Mouse (Mus musculus) liver, postnatal 0 days (tissue): ENCODE data around the gene Olfr777. TPM values are rescaled to one million over a fixed set of nuclear protein-coding genes. Genes with fewer than 3 reads are reported as not detected.
"Not testable (repeated sequence)": the region's sequence is repeated elsewhere in the genome, so short reads cannot be mapped to it uniquely, and the experiment has no call there.

ENCODE experiments used
- ATAC-seq: fragments of 200-750 bp; cut with Nextera tagmentation; 2 replicates; pipeline ENCODE4 v1.8.0; 2017; ENCODE audit warnings: mild to moderate bottlenecking, moderate library complexity
- DNase-seq: peaks from one replicate; pipeline ENCODE4 v3.0.0-alpha.2; 2016
- H3K27ac ChIP-seq: fragments of 300-500 bp; sonication (generic); 2 replicates; pipeline ENCODE4 v1.5.1; 2014; ENCODE audit warnings: antibody characterized with exemption, moderate library complexity, mild to moderate bottlenecking, low read depth
- H3K27me3 ChIP-seq: fragments of 300-500 bp; sonication (generic); 2 replicates; pipeline ENCODE4 v1.6.1; 2014; ENCODE audit warnings: low read length, control low read depth, mixed read lengths; ENCODE audit not compliant: insufficient read depth
- H3K36me3 ChIP-seq: fragments of 300-500 bp; sonication (generic); replicated peaks from 2 replicates; pipeline ENCODE4 v1.6.1; 2014; ENCODE audit warnings: mild to moderate bottlenecking, control low read depth, low read length, moderate library complexity, mixed read lengths; ENCODE audit not compliant: insufficient read depth
- H3K4me1 ChIP-seq: fragments of 300-500 bp; sonication (generic); 2 replicates; pipeline ENCODE4 v1.6.1; 2014; ENCODE audit warnings: antibody characterized with exemption, mild to moderate bottlenecking, control low read depth; ENCODE audit not compliant: insufficient read depth
- H3K4me2 ChIP-seq: fragments of 300-500 bp; sonication (generic); 2 replicates; pipeline ENCODE4 v1.6.1; 2014; ENCODE audit warnings: low read depth, mild to moderate bottlenecking, low read length, moderate library complexity, mixed read lengths
- H3K4me3 ChIP-seq: fragments of 300-500 bp; sonication (generic); 2 replicates; pipeline ENCODE4 v1.5.1; 2014; ENCODE audit warnings: low read depth, low read length
- H3K9ac ChIP-seq: fragments of 300-500 bp; sonication (generic); replicated peaks from 2 replicates; pipeline ENCODE4 v1.6.1; 2014; ENCODE audit warnings: mild to moderate bottlenecking, moderate library complexity
- H3K9me3 ChIP-seq: fragments of 300-500 bp; sonication (generic); 2 replicates; pipeline ENCODE4 v1.6.1; 2016; ENCODE audit warnings: mild to moderate bottlenecking, control low read depth, low read length, mixed read lengths
- CTCF ChIP-seq: sonication (generic); IDR thresholded peaks from 2 replicates; pipeline ENCODE4 v1.5.1; 2016; ENCODE audit warnings: antibody characterized with exemption, low read depth
- EP300 ChIP-seq: IDR thresholded peaks from 2 replicates; pipeline ENCODE4 v1.6.1; 2016; ENCODE audit warnings: antibody characterized with exemption, low read depth, mild to moderate bottlenecking
- WGBS: fragments of 180-500 bp; shearing (Covaris S2); extraction: QIAGEN DNeasy Blood & Tissue Kit; methylation state at CpG from one replicate; pipeline ENCODE4 v1.1.7; 2014; ENCODE audit not compliant: insufficient replicate concordance; 5-methylcytosine and 5-hydroxymethylcytosine counted together
- polyA plus RNA-seq: library from polyadenylated mRNA; unstranded; fragments of >200 nt; fragmentation: Nextera tagmentation; extraction: Ambion mirVana; gene quantifications from 2 replicates; pipeline ENCODE4 v1.2.1, GENCODE M21; 2015

Olfr777 gene
- not detected in 2 replicates for polyA plus RNA-seq

DNA sequence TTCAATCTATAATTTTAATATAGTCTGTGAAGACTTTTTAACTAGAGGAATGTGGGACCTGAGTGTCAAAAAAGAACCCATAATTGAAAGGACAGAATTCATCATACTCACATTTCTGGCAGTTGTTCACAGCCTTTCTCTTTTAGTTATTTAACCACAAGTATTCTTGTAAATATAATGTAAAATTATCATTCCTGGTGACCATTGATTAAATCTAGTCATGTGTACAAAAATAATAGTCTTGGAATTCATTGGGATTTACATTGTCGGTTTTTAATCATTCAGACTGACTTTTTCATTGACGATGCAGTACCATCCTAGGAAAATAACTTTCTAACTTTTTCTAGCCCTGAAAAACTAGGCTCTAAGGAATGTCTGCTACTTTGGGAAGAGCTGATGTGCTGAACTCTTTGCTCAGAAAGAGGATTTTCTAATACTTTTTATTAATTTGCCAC, at the start of gene Olfr777:
Gene Olfr777 (minus strand): TSS at position 405 of the 455 bp plus-strand sequence.
- H3K9ac ChIP-seq, result no peak within 1 kb of the TSS
- no peaks in the 10 kb centered on the region for H3K4me1 ChIP-seq
- 75% methylated on average over 2 of the region's 2 CpGs for WGBS
- no peaks in the 10 kb centered on the region for H3K36me3 ChIP-seq
- TF ChIP-seq EP300 (no peak), CTCF (no peak)
- no peak within 1 kb of the TSS for H3K4me3 ChIP-seq
- H3K4me2 ChIP-seq, result no peak within 1 kb of the TSS
- H3K27me3 ChIP-seq, result no peaks in the 10 kb centered on the region
- ATAC-seq (no peak), DNase-seq (no peak)
- no peak within 1 kb of the TSS for H3K27ac ChIP-seq
- H3K9me3 ChIP-seq, result no peaks in the 10 kb centered on the region

DNA sequence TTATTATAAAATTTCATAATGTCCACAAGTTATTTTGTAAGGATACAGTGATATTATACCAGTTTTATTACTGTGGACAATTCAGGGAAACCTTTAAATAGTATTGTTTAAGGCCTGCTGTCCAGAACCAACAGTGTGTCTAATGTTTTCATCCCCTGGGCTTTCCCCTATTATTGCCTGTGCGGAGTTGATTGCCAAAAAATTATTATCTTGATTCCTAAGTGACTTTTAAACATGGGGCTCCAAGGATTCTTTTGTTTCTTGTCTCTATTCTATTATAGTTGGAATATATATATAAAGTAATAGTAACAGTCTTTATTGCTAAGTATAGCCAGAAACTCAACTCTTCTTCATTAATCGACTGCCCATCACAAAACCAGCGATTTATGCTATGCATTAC, 46.5 kb upstream of the Olfr777 start, which contains the start of gene Olfr780:
Gene Olfr780 (plus strand): TSS at position 301 of the 400 bp plus-strand sequence.
- 65% methylated on average over 3 of the region's 3 CpGs for WGBS
- ATAC-seq (no peak), DNase-seq (no peak)
- no peak within 1 kb of the TSS for H3K4me3 ChIP-seq
- H3K4me2 ChIP-seq, result no peak within 1 kb of the TSS
- H3K27me3 ChIP-seq, result no peaks in the 10 kb centered on the region
- no peak within 1 kb of the TSS for H3K9ac ChIP-seq
- no peaks in the 10 kb centered on the region for H3K9me3 ChIP-seq
- H3K36me3 ChIP-seq, result no peaks in the 10 kb centered on the region
- H3K4me1 ChIP-seq, result no peaks in the 10 kb centered on the region
- no peak within 1 kb of the TSS for H3K27ac ChIP-seq
- TF ChIP-seq CTCF, result no peak
- TF ChIP-seq EP300, result no peak

DNA sequence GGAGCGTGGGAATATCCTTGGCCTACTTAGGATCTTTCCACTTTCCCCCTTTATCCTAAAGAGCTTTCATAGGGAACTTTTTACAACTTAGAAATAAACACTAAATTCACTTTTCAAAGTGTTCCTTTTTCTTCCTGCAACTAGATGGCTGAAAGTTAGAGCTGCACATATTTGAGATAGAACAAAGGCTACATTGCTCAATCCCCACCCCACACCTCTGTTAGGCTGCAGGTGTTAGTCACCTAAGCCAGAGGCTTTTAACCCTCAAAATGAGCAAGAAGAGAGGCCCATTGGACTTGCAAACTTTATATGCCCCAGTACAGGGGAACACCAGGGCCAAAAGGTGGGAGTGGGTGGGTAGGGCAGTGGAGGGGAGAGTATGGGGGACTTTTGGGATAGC, 42.2 kb upstream of the Olfr777 start:
- H3K27ac ChIP-seq, H3K27me3 ChIP-seq, H3K4me1 ChIP-seq, H3K4me3 ChIP-seq, H3K9ac ChIP-seq, ATAC-seq, H3K9me3 ChIP-seq, H3K4me2 ChIP-seq, DNase-seq, H3K36me3 ChIP-seq: not testable (repeated sequence)
- no CpG with 5 or more reads among the region's 1 CpGs for WGBS

DNA sequence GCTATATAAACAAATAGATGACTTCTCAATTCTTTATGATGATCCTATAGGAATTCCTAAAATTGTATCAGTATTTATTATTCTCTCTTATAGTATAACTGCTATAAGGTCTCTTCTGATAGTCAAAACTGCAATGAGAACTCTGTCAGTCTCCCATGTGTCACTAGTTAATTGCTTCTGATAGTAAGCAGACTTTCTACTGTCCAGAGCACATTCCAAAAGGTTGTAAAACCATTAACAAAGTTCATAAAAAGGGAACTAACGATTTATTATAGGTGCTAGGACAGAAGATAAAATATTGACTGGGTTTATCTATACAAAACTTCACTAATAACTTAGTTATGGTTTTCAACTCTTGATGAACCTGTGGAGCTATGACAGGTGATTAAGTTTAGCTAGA, 41.7 kb upstream of the Olfr777 start:
- H3K36me3 ChIP-seq, H3K27me3 ChIP-seq, ATAC-seq, H3K4me1 ChIP-seq, H3K27ac ChIP-seq, DNase-seq, H3K4me2 ChIP-seq, H3K9me3 ChIP-seq, H3K9ac ChIP-seq, H3K4me3 ChIP-seq: not testable (repeated sequence)
- WGBS, result 40% methylated on average over 1 of the region's 1 CpGs

DNA sequence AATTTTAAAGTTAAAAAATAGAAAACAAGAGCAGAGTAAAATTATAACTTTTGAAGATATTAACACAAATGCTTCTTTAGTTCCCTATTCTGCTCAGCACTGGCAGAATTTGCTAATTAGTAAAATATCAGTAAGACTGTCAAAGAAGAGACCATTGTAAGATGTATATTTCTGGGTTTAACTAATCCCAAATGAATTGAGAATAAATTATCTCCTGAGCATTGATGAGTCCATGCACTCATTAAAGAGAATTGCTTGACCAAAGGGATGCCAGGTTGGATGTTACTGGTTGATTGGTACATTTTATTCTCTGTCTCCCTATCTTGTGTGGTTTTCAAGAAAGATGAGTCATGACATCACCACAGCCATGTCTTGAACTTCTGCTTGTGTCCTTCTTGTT, 12.5 kb downstream of the Olfr777 start, which contains the start of gene Olfr776:
Gene Olfr776 (plus strand): TSS at position 301 of the 400 bp plus-strand sequence.
- Histone ChIP-seq H3K9me3 (no peaks in the 10 kb centered on the region), H3K4me1 (no peaks in the 10 kb centered on the region), H3K36me3 (no peaks in the 10 kb centered on the region), H3K9ac (no peak within 1 kb of the TSS), H3K27ac (no peak within 1 kb of the TSS), H3K4me2 (no peak within 1 kb of the TSS), H3K4me3 (no peak within 1 kb of the TSS), H3K27me3 (no peaks in the 10 kb centered on the region)
- ATAC-seq (no peak), DNase-seq (no peak)
- no peak for TF ChIP-seq EP300
- TF ChIP-seq CTCF, result no peak

DNA sequence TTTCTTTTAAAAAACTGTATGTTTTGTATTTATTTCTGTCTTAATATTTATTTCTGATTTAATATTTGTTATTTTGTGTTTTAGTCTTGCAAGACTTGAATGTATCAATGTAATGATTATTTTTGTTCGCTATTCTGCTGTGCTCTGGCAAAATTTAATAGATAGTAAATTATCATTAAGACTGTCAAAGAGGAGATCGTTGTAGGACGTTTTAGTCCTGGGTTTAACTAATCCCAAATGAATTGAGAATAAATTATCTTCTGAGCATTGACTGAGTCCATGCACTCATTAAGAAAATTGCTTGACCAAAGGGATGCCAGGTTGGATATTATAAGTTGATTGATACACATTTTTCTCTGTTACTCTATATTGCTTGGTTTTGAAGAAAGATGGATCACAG, 23.2 kb downstream of the Olfr777 start, which contains the start of gene Olfr775:
Gene Olfr775 (plus strand): TSS at position 301 of the 400 bp plus-strand sequence.
- H3K4me2 ChIP-seq, result no peak within 1 kb of the TSS
- no peak within 1 kb of the TSS for H3K27ac ChIP-seq
- H3K9me3 ChIP-seq, result no peaks in the 10 kb centered on the region
- TF ChIP-seq CTCF, result no peak
- TF ChIP-seq EP300, result no peak
- DNase-seq, result no peak
- H3K27me3 ChIP-seq, result no peaks in the 10 kb centered on the region
- no peaks in the 10 kb centered on the region for H3K36me3 ChIP-seq
- 61% methylated on average over 3 of the region's 3 CpGs for WGBS
- no peaks in the 10 kb centered on the region for H3K4me1 ChIP-seq
- no peak for ATAC-seq
- H3K4me3 ChIP-seq, result no peak within 1 kb of the TSS
- no peak within 1 kb of the TSS for H3K9ac ChIP-seq

DNA sequence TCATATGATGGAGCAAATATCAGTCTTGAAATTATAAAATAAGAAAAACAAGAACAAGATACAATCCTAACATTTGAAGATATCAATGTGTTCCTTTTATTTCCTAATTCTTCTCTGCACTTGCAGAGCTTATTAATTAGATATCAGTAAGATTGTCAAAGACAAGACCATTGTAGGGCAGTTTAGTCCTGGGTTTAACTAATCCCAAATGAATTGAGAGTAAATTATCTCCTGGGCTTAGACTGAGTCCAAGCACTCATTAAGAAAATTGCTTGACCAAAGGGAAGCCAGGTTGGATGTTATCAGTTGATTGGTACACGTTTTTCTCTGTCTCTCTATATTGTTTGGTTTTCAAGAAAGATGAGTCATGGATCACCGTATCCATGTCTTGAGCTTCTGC, 35.4 kb downstream of the Olfr777 start, which contains the start of gene Olfr774:
Gene Olfr774 (plus strand): TSS at position 301 of the 400 bp plus-strand sequence.
- ATAC-seq (no peak), DNase-seq (no peak)
- TF ChIP-seq EP300, result no peak
- no peak for TF ChIP-seq CTCF
- Histone ChIP-seq H3K4me2 (no peak within 1 kb of the TSS), H3K9ac (no peak within 1 kb of the TSS), H3K36me3 (no peaks in the 10 kb centered on the region), H3K27me3 (no peaks in the 10 kb centered on the region), H3K9me3 (0 out of 2 replicates have a peak, but pooled peaks cover 3% of the 10 kb centered on the region), H3K4me1 (no peaks in the 10 kb centered on the region), H3K4me3 (no peak within 1 kb of the TSS), H3K27ac (no peak within 1 kb of the TSS)
- WGBS, result 59% methylated on average over 2 of the region's 2 CpGs
